10 mouse cellular contexts compared by ENCODE assay signal in the genomic region with DNA sequence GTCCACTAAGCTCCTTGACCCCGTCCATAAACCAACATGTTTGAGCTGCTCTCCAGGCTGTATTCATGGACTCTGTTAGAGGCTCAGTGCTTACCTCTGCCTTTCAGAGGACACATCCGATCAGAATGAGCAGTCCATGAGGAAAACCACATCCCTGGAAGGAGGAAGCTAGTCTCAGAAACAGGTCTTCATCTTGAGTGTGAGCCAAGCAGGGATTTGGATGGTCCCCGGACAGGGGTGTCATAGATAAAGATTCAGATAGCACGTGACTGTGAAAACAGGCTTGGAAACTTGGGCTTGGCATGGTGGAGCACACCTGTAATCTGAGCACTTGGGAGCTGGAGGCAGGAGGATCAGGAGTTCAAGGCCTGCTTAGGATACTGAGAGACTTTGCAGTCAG. TPM values are rescaled to one million over a fixed set of nuclear protein-coding genes. Genes with fewer than 3 reads are reported as not detected.
A peak's percentile ranks its signal among the peaks of the same experiment; 100 is the strongest.
DNase-seq lines count a peak whose midpoint lies in the region; ATAC-seq and TF ChIP-seq lines count a peak whose summit lies in the region.
"Had no signal": no experiment of that assay in that cellular context is flagged by ENCODE, and none has a peak within 500 bp of the region (broad histone marks: within the 10 kb centered on the region; RNA-seq: fewer than 3 reads in every experiment).

No protein-coding gene starts in this region.

- H3K27me3 ChIP-seq in forebrain, embryonic 15.5 days = no peaks in the 10 kb centered on the region
- no peaks in the 10 kb centered on the region for H3K27me3 ChIP-seq in liver, embryonic 14.5 days (ENCODE audit: control insufficient read depth, insufficient read depth, low read length)

- intact Hi-C loops in left cerebral cortex, postnatal 14 days (cut with DNase I) = no loop called here

- H3K9ac ChIP-seq in forebrain, embryonic 15.5 days (replicated peaks) = peak overlapping the region; percentile 26
- peak overlapping the region; percentile 100 for H3K9ac ChIP-seq in liver, embryonic 14.5 days (replicated peaks)

- ATAC-seq in forebrain, embryonic 15.5 days (replicated peaks) = no peak
- ATAC-seq in liver, embryonic 14.5 days (ENCODE audit: insufficient read depth) = no peak

- H3K4me1 ChIP-seq in forebrain, embryonic 15.5 days = peaks cover 35% of the 10 kb centered on the region
- H3K4me1 ChIP-seq in liver, embryonic 14.5 days (replicated peaks; ENCODE audit: control insufficient read depth in 2 of 2, insufficient read depth in 2 of 2, low read length in 1 of 2) = peaks cover 28 to 29% of the 10 kb centered on the region in 2 experiments

- no peaks in the 10 kb centered on the region for H3K36me3 ChIP-seq in forebrain, embryonic 15.5 days
- H3K36me3 ChIP-seq in liver, embryonic 14.5 days (replicated peaks; ENCODE audit: control insufficient read depth, insufficient read depth, low read depth) = peaks cover 21% of the 10 kb centered on the region

- H3K9me3 ChIP-seq in forebrain, embryonic 15.5 days = no peaks in the 10 kb centered on the region
- H3K9me3 ChIP-seq in liver, embryonic 14.5 days (ENCODE audit: control insufficient read depth, low read length) = no peaks in the 10 kb centered on the region

- H3K4me3 ChIP-seq in forebrain, embryonic 15.5 days = peak overlapping the region; percentile 54
- H3K4me3 ChIP-seq in liver, embryonic 14.5 days (ENCODE audit: insufficient read depth in 1 of 2, low read depth in 2 of 2, low read length in 2 of 2) = peak overlapping the region; percentile 85 to 91

- 33% methylated on average over 4 of the region's 4 CpGs for WGBS in forebrain, embryonic 15.5 days
- WGBS in liver, embryonic 14.5 days (ENCODE audit: insufficient replicate concordance) = 22% methylated on average over 4 of the region's 4 CpGs

- DNase-seq in 3T3-L1 (ENCODE audit: low read depth, low spot score) (peak; percentile 33), A20 (ENCODE audit: low read depth, low spot score) (peak; percentile 19)
- no peak for DNase-seq in liver, embryonic 14.5 days (ENCODE audit: low read depth in 3 of 3, low spot score in 3 of 3)
- no peak for DNase-seq in adrenal gland, postnatal 4 days (ENCODE audit: low spot score in 2 of 2)
- DNase-seq in right cerebral cortex, postnatal 14 days = no peak
- no peak for DNase-seq in left cerebral cortex, postnatal 14 days (ENCODE audit: low spot score in 2 of 2)
- DNase-seq: cerebellum, adult 9-11 months; lung, postnatal 10 days; thymus, adult 18-20 months had no signal

- H3K4me2 ChIP-seq in forebrain, embryonic 15.5 days (replicated peaks) = peak overlapping the region; percentile 78
- peak overlapping the region; percentile 99 for H3K4me2 ChIP-seq in liver, embryonic 14.5 days (ENCODE audit: low read depth)

- TF ChIP-seq EP300 in liver, embryonic 14.5 days (IDR thresholded peaks at IDR 0.05; ENCODE audit: low read depth) = no peak

- TF ChIP-seq CTCF in liver, embryonic 14.5 days (IDR thresholded peaks at IDR 0.05; ENCODE audit: low read depth) = no peak

- 0 out of 2 replicates have a peak overlapping the region, but pooled peaks have one; percentile 19 for H3K27ac ChIP-seq in forebrain, embryonic 15.5 days (replicated peaks)
- peak overlapping the region; percentile 100 for H3K27ac ChIP-seq in liver, embryonic 14.5 days

RNA-seq across cellular contexts. Expression of gene Cdkn1b, which starts 9.7 kb away (rescaled TPM):
- 52.4 and 55.1 TPM in 2 replicates for polyA plus RNA-seq in forebrain, embryonic 15.5 days (2015; fragmentation: Nextera tagmentation; extraction: Ambion mirVana)
- 8.4 and 12.2 TPM in 2 replicates for polyA plus RNA-seq in liver, embryonic 14.5 days (2012; rRNA removed)
- polyA plus RNA-seq in liver, embryonic 14.5 days (2014; fragmentation: Nextera tagmentation; extraction: Ambion mirVana) = 11.7 and 12.6 TPM in 2 replicates
- 10 to 100 TPM; 53.4 to 53.8 TPM for total RNA-seq in adrenal gland, postnatal 4 days (2021)
- 10 to 100 TPM; 45.1 to 49.4 TPM for total RNA-seq in left cerebral cortex, postnatal 14 days (2021)

RNA-seq across cellular contexts. Expression of gene Gpr19, which starts 31.5 kb away (rescaled TPM):
- 47.7 and 48.1 TPM in 2 replicates for polyA plus RNA-seq in forebrain, embryonic 15.5 days (2015; fragmentation: Nextera tagmentation; extraction: Ambion mirVana)
- 4.4 and 4.7 TPM in 2 replicates for polyA plus RNA-seq in liver, embryonic 14.5 days (2012; rRNA removed)
- 4.4 and 4.9 TPM in 2 replicates for polyA plus RNA-seq in liver, embryonic 14.5 days (2014; fragmentation: Nextera tagmentation; extraction: Ambion mirVana)
- total RNA-seq in adrenal gland, postnatal 4 days (2021) = 10 to 100 TPM; 13.6 to 16.4 TPM
- total RNA-seq in left cerebral cortex, postnatal 14 days (2021) = 10 to 100 TPM; 27.5 to 28.0 TPM

RNA-seq across cellular contexts. Expression of gene Apold1, which starts 51.6 kb away (rescaled TPM):
- 3.5 and 3.8 TPM in 2 replicates for polyA plus RNA-seq in forebrain, embryonic 15.5 days (2015; fragmentation: Nextera tagmentation; extraction: Ambion mirVana)
- polyA plus RNA-seq in liver, embryonic 14.5 days (2012; rRNA removed) = 0.78 and 0.95 TPM in 2 replicates
- polyA plus RNA-seq in liver, embryonic 14.5 days (2014; fragmentation: Nextera tagmentation; extraction: Ambion mirVana) = 1.6 and 2.2 TPM in 2 replicates
- total RNA-seq in adrenal gland, postnatal 4 days (2021) = 1 to 10 TPM; 6.5 to 8.2 TPM
- 1 to 10 TPM; 5.1 to 7.2 TPM for total RNA-seq in left cerebral cortex, postnatal 14 days (2021)

Comparison
In these comparisons a context has a peak if more than half of its experiments do, and no peak if none do; other contexts are left out.
1. DNase-seq: peak in 3T3-L1 (single experiment) and A20 (single experiment); none in liver, embryonic 14.5 days (0 of 3), adrenal gland, postnatal 4 days (0 of 2), right cerebral cortex, postnatal 14 days (single experiment) and left cerebral cortex, postnatal 14 days (0 of 2).